Mouse (Mus musculus) heart, adult 11 months (tissue): Measurements from ENCODE around the gene N4bp2l2.

ENCODE experiments used
- DNase-seq: peaks from one replicate; pipeline ENCODE4 v3.0.0; 2022

N4bp2l2 gene

DNA sequence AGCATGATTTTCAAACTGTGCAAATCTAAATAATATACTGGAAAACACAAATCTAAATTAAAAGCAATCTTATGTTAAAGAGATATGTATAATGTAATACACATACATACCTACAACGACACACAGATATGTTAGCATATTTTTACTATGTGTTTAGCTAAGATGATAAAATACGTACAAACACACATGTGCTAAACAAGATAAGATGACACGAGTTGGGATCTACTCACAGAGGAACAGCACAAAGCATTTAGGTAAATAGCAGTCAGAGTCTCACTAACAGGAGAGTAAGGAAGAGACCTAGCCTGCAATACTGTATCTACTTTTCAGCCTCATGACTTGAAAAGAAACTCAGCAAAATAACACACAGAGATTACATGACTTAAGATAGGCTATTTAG, 24.5 kb downstream of the N4bp2l2 start:
- DNase-seq, result peak; percentile 27

DNA sequence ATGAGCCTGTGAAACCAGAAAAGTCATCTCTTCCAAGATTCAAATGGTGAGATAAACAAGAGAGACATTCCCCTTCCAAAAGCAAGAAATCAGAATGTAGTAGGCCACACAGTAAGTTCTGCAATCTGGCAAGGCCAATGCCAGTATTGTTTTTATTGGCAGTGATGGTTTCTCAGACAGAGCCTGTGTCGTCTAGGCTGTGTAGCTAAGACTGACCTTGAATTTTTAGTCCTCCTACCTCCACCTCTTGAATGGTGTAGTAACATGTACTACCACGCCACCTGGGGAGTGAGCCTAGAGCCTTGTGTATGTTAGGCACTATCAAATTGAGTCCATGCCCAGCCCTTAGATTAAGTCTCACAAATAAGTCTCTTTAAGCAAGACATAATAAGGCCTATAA, 36.3 kb downstream of the N4bp2l2 start:
- DNase-seq, result peak; percentile 78

GRCm38 (mm10) chr5:150629272-150629671, 36.7 kb downstream of the N4bp2l2 start:
- DNase-seq, result no peak

DNA sequence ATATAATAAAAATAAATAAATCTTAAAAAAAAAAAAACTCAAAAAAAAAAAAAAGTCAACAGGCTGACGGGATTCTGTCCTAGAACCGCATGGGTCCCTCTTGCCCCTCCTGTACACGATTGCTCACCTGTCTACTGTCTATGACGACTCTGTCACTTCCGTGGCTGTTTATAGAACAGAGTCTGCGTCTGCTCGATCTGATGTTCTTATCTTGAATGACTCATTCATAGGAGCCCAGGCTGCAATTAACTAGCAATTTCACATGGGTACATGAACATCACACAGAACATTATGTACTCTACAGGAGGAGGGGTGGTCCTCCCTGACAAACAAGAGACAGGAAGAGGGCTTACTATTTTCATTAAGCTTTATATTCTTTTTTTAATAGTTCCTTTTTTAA, 40.5 kb downstream of the N4bp2l2 start:
- DNase-seq, result peak; percentile 56

GRCm38 (mm10) chr5:150622792-150623191, 43.2 kb downstream of the N4bp2l2 start:
- DNase-seq, result peak; percentile 77

- peak; percentile 62 for DNase-seq
Measured at GRCm38 (mm10) chr5:150621592-150621991, 44.4 kb downstream of the N4bp2l2 start.

DNA sequence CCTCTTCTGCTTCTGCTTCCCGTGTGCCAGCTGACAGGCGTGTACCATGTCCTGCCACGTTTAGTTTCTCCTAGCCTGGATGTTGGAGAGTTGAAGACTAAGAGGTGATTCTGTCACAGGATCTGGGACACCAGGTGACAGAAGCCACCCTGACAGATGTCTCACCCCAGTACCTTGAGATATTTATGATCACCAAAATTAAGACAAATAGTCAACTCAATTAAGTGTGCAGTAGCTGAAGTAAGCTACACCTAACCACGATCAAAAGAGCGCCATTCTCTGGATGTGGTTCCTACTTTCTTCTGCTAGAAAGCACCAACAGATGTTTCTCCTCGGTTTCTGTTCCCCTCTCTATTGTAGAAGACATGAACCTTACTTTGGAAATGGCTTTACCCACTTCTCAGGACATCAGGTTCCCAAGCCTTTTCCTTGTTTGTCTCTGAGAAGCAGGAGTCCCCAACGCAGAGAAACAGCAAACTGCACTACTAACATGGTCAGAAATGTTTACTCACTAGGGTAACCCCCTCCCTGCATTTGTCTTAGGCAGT, 45.3 kb downstream of the N4bp2l2 start:
- peak; percentile 67 for DNase-seq

DNA sequence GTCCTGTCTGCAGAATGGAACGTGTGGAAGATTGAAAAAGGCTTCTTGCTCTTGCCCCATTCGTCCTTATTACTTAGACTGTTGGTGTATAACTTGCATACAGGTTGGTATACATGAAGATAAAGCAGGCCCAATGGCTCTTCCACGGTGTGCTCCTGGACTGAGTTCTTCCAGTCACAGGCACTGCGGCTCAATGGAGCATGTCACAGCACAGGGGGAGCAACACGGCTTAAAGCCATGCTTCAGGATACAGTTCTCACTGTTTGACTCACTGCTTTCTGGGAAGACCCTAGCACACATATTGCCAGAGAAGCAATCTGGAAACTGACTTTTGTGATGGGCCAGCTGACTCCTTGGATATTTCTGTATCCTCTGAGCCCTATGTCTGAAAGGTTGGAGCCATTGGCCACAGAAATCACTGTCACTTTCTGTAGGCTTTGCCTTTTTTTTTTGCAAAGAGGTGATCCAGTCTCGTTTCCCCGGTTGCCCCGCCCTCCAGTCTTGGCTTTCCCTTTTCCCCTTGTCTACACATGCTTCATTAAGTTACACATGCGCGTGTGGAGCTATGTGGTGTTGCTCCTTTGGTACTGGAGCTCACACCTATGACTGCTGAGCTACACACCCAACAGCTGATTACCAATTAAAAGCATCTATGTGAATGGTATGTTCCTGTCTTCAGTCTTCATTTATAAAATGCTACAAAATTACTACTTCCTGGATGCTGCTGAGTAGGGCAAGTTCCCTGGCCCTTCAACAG, 47.2 kb downstream of the N4bp2l2 start:
- DNase-seq, result peak; percentile 36

DNA sequence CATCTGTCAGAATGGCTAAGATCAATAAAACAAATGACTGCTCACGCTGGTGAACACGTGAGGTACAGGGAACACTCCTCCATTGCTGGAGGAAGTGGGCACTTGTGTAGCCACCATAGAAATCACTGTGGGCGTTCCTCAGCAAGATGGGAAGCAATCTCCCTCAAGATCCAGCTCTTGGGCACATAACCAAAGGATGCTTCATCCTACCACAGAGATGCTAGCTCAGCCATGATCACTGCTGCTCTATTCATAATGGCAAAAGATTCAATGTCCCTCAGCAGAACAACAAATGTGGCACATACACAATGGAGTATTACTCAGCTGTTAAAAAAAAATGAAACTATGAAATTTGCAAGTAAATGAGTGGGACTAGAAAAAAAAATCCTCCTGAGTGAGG, 49.3 kb downstream of the N4bp2l2 start:
- peak; percentile 67 for DNase-seq

GRCm38 (mm10) chr5:150616216-150616615, 49.8 kb downstream of the N4bp2l2 start:
- DNase-seq, result peak; percentile 16

- DNase-seq, result peak; percentile 17
Measured at GRCm38 (mm10) chr5:150614054-150614453, 51.9 kb downstream of the N4bp2l2 start.

- peak; percentile 89 for DNase-seq
Measured at GRCm38 (mm10) chr5:150611697-150612096, 54.3 kb downstream of the N4bp2l2 start.

DNA sequence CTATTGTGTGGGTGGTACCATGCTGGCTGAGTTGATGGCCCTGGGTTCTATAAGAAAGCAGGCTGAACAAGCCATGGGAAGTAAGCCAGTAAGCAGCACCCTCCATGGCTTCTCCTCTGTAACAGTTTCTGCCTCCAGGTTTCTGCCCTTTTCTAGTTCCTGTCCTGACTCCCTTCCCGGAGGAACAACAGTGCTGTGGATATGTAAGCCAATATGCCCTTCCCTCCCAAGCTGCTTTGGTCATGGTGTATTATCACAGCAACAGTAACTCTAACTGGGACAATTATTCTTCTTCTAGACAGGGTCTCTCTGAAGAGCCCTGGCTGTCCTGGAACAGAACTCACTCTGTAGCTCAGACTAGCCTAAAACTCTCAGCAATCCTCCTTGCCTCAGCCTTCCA, 54.8 kb downstream of the N4bp2l2 start:
- DNase-seq, result peak; percentile 82

DNA sequence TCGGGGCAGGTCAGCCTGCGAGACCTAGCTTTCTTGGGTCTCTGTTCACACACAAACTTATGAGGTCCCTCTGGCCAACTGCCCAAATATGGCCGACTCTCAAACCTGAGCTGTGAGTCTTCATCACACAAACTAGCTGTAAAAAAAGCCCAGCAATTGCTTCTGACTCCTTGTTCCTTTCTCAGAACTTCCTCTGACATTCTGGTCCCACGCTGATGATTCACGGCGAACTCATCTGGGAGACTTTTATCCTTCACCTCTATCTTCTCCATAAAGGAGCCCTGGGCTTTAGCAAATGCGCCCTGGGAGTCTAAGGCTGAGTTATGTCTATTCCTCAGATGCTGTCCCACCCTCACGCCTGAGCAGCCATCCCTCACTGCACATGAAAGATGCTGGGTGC, 58.4 kb downstream of the N4bp2l2 start:
- DNase-seq, result peak; percentile 53

GRCm38 (mm10) chr5:150606131-150606530, 59.9 kb downstream of the N4bp2l2 start:
- peak; percentile 27 for DNase-seq

- DNase-seq, result no peak
Measured at GRCm38 (mm10) chr5:150601441-150602230, 64.3 kb downstream of the N4bp2l2 start.

GRCm38 (mm10) chr5:150600554-150601440, 65.2 kb downstream of the N4bp2l2 start:
- peak; percentile 94 for DNase-seq

DNA sequence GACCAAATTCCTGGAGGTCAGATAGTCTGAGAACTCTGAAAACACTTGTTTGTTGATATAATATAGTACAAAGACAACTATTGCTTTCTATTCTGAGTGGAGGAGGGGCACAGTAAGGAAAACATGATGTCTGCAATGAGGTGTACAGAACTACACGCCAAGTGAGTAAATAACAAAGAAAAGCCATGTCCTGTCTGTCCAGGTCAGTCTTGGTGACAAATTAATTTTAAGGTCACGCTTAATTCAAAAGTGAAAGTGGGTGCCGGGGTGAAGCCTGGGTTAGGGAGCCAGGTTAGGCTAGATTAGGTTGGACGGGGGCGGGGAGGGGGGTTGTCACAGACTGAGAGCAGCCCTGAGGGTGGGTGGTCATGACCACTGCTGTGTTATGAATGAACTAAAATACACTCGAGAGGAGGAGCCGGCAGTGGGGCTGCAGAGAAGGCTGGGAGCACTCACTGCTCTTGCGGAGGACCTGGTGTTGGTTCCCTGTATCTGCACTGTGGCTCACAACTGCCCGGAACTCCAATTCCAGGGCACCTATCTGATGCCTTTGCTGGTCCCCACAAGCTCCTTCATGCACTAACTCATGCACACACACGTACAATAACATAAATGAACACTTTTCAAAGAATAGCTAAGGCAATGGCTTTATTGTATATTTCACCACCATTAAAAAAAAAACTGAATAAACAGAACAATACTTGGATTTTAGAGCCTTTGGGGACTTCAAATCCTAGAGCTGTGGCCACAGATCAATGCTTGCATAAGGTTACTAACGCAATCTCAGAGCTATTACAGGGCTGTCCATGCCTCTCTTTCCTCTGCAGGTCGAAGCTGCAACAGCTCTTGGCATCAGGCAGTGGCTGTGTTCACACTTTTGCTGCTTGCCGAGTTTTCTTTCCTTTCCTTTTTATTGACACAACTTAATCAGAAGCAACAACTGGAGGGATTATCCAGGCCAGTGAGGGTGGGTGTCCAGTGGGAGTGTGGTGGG, 66.4 kb downstream of the N4bp2l2 start:
- DNase-seq, result no peak

GRCm38 (mm10) chr5:150598202-150599119, 67.5 kb downstream of the N4bp2l2 start:
- no peak for DNase-seq

GRCm38 (mm10) chr5:150597088-150597487, 68.9 kb downstream of the N4bp2l2 start, which contains the start of gene N4bp2l1:
Gene N4bp2l1, minus strand, starts transcription at chr5:150597188.
- no peak for DNase-seq
